In the genomic region with DNA sequence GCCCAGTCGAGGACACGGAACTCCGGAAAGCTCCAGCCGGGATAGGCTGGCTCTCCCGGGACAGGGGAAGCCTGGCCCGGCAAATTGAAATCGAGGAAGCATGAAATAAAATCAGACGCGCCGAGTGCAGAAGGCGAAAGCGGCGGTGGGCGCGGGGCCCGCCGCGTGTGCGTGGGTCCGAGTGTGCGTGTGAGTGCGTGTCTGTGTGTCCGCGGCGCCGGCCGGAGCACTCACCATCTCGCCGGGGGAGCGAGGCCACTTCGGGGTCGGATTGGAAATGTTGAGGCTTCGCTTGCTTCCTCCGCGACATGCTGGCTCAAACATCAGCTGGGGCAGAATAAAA, we compare ENCODE assay signal across 7 mouse cellular contexts. TPM values are rescaled to one million over a fixed set of nuclear protein-coding genes. Genes with fewer than 3 reads are reported as not detected.
DNase-seq lines count a peak whose midpoint lies in the region; ATAC-seq and TF ChIP-seq lines count a peak whose summit lies in the region.

No protein-coding gene starts in this region.

- H3K4me1 ChIP-seq in forebrain, embryonic 14.5 days (ENCODE audit: control insufficient read depth, insufficient read depth, low read length) = peaks cover 13% of the 10 kb centered on the region
- 0 out of 2 replicates have a peak, but pooled peaks cover 15% of the 10 kb centered on the region for H3K4me1 ChIP-seq in kidney, postnatal 0 days (replicated peaks; ENCODE audit: insufficient read depth, low read length)
- peaks cover 57% of the 10 kb centered on the region for H3K4me1 ChIP-seq in neural tube, embryonic 15.5 days

- peak overlapping the region; percentile 99 for H3K27ac ChIP-seq in forebrain, embryonic 14.5 days (ENCODE audit: low read depth, low read length)
- H3K27ac ChIP-seq in kidney, postnatal 0 days = peak overlapping the region; percentile 98
- peak overlapping the region; percentile 90 for H3K27ac ChIP-seq in neural tube, embryonic 15.5 days (replicated peaks)

- peak; percentile 27 for DNase-seq in right cerebral cortex, postnatal 25 days
- DNase-seq in right cerebral cortex, adult 2 months (ENCODE audit: low spot score in 2 of 2) = no peak
- DNase-seq in forebrain, embryonic 14.5 days (ENCODE audit: low spot score) = no peak
- DNase-seq in kidney, postnatal 0 days (ENCODE audit: low spot score) = peak; percentile 54
- DNase-seq in urinary bladder, postnatal 14 days (ENCODE audit: low spot score) = no peak

- no peaks in the 10 kb centered on the region for H3K36me3 ChIP-seq in forebrain, embryonic 14.5 days (ENCODE audit: control insufficient read depth, insufficient read depth, low read length)
- H3K36me3 ChIP-seq in kidney, postnatal 0 days (ENCODE audit: insufficient read depth, low read length) = no peaks in the 10 kb centered on the region
- H3K36me3 ChIP-seq in neural tube, embryonic 15.5 days = no peaks in the 10 kb centered on the region

- 0 out of 2 replicates have a peak, but pooled peaks cover 2% of the 10 kb centered on the region for H3K27me3 ChIP-seq in forebrain, embryonic 14.5 days (replicated peaks; ENCODE audit: control insufficient read depth, insufficient read depth, low read length)
- 0 out of 2 replicates have a peak, but pooled peaks cover 6% of the 10 kb centered on the region for H3K27me3 ChIP-seq in kidney, postnatal 0 days (ENCODE audit: insufficient read depth, low read length)
- H3K27me3 ChIP-seq in neural tube, embryonic 15.5 days (replicated peaks) = peaks cover 12% of the 10 kb centered on the region; the same call in 1 of the 2 replicates

- no peak for TF ChIP-seq CTCF in kidney, postnatal 0 days (IDR thresholded peaks at IDR 0.05; ENCODE audit: low read depth)

- WGBS in forebrain, embryonic 14.5 days = 0% methylated on average over 35 of the region's 35 CpGs
- WGBS in kidney, postnatal 0 days = under 1% methylated on average over 35 of the region's 35 CpGs
- WGBS in neural tube, embryonic 15.5 days = under 1% methylated on average over 35 of the region's 35 CpGs

- peak overlapping the region; percentile 99 for H3K9ac ChIP-seq in forebrain, embryonic 14.5 days (ENCODE audit: low read length)
- peak overlapping the region; percentile 97 for H3K9ac ChIP-seq in kidney, postnatal 0 days (ENCODE audit: low read depth, low read length)
- peak overlapping the region; percentile 61 for H3K9ac ChIP-seq in neural tube, embryonic 15.5 days (replicated peaks)

- no peaks in the 10 kb centered on the region for H3K9me3 ChIP-seq in forebrain, embryonic 14.5 days (replicated peaks; ENCODE audit: control insufficient read depth, low read length)
- H3K9me3 ChIP-seq in kidney, postnatal 0 days (replicated peaks; ENCODE audit: low read length) = no peaks in the 10 kb centered on the region
- no peaks in the 10 kb centered on the region for H3K9me3 ChIP-seq in neural tube, embryonic 15.5 days (replicated peaks)

- peak; percentile 6; the same call in 1 of the 2 replicates for ATAC-seq in forebrain, embryonic 14.5 days
- no peak for ATAC-seq in kidney, postnatal 0 days (replicated peaks; ENCODE audit: low FRiP score, low read depth)
- no peak for ATAC-seq in neural tube, embryonic 15.5 days (ENCODE audit: low FRiP score)
- no peak for ATAC-seq in erythroid progenitor cell, adult 5-6 weeks (replicated peaks; ENCODE audit: low FRiP score, poor library complexity, severe bottlenecking)

- H3K4me3 ChIP-seq in forebrain, embryonic 14.5 days (ENCODE audit: low read depth, low read length) = peak overlapping the region; percentile 71
- peak overlapping the region; percentile 83 for H3K4me3 ChIP-seq in kidney, postnatal 0 days (replicated peaks; ENCODE audit: low read depth, low read length)
- H3K4me3 ChIP-seq in neural tube, embryonic 15.5 days (replicated peaks) = peak overlapping the region; percentile 54

- peak overlapping the region; percentile 75 for H3K4me2 ChIP-seq in forebrain, embryonic 14.5 days (ENCODE audit: low read length)
- H3K4me2 ChIP-seq in kidney, postnatal 0 days (ENCODE audit: low read length) = peak overlapping the region; percentile 76
- peak overlapping the region; percentile 90 for H3K4me2 ChIP-seq in neural tube, embryonic 15.5 days

RNA-seq across cellular contexts. Expression of a gene that starts 1.9 kb away (rescaled TPM):
- 14.8 and 16.0 TPM in 2 replicates for polyA plus RNA-seq in forebrain, embryonic 14.5 days (2014; fragmentation: Nextera tagmentation; extraction: Ambion mirVana)
- 24.6 and 25.6 TPM in 2 replicates for polyA plus RNA-seq in kidney, postnatal 0 days (2015; fragmentation: Nextera tagmentation; extraction: Ambion mirVana)
- polyA plus RNA-seq in neural tube, embryonic 15.5 days (2015; fragmentation: Nextera tagmentation; extraction: Ambion mirVana) = 11.6 and 11.7 TPM in 2 replicates
- not detected in 2 replicates for total RNA-seq in erythroid progenitor cell, adult 5-6 weeks (2015; ENCODE audit: low replicate concordance)
- total RNA-seq in erythroid progenitor cell, adult 5-6 weeks (2017; ENCODE audit: low replicate concordance) = not detected in 2 replicates

Comparison
In these comparisons a context has a peak if more than half of its experiments do, and no peak if none do; other contexts are left out.
1. DNase-seq: peak in right cerebral cortex, postnatal 25 days (single experiment) and kidney, postnatal 0 days (single experiment); none in right cerebral cortex, adult 2 months (0 of 2), forebrain, embryonic 14.5 days (single experiment) and urinary bladder, postnatal 14 days (single experiment).
2. Peak in every context shown above with its lines, with median percentiles within 50 percentile points of each other: H3K27ac ChIP-seq, H3K4me2 ChIP-seq, H3K4me3 ChIP-seq and H3K9ac ChIP-seq.